Mouse (Mus musculus): ENCODE results near the gene 1700003E16Rik. TPM values are rescaled to one million over a fixed set of nuclear protein-coding genes. Genes with fewer than 3 reads are reported as not detected.
A peak's percentile ranks its signal among the peaks of the same experiment; 100 is the strongest.

Gene 1700003E16Rik
- not detected in 2 replicates for polyA plus RNA-seq (2012; ENCODE audit: insufficient read depth, insufficient read length, low replicate concordance, missing spikeins)

GRCm38 (mm10) chr6:83156259-83156684 lies at the start of gene 1700003E16Rik, which contains the start of gene Wdr54:
TSS of gene 1700003E16Rik (plus strand) at chr6:83156404.
TSS of gene Wdr54 (minus strand) at chr6:83156397.
- H3K4me1 ChIP-seq (ENCODE audit: control insufficient read depth, insufficient read depth, low read length): peaks cover 9% of the 10 kb centered on the region
- peak within 1 kb of the TSS; percentile 50 for H3K4me3 ChIP-seq (ENCODE audit: insufficient read depth, low read depth, low read length)
- TF ChIP-seq POLR2A (IDR thresholded peaks at IDR 0.05; ENCODE audit: insufficient read depth, low read depth, low read length) (no peak; the same call in 1 of the 2 replicates), CTCF (IDR thresholded peaks at IDR 0.05; ENCODE audit: insufficient read depth, low read depth, low read length) (no peak)
- WGBS: under 1% methylated on average over 32 of the region's 32 CpGs
- H3K27ac ChIP-seq (ENCODE audit: insufficient read depth, low read depth, low read length): no peak within 1 kb of the TSS

- WGBS: 35% methylated on average over 13 of the region's 13 CpGs
- Histone ChIP-seq H3K4me3 (ENCODE audit: insufficient read depth, low read depth, low read length) (no peak overlapping the region), H3K27ac (ENCODE audit: insufficient read depth, low read depth, low read length) (no peak overlapping the region), H3K4me1 (ENCODE audit: control insufficient read depth, insufficient read depth, low read length) (peaks cover 18% of the 10 kb centered on the region)
- no peak for TF ChIP-seq CTCF (IDR thresholded peaks at IDR 0.05; ENCODE audit: insufficient read depth, low read depth, low read length)
- TF ChIP-seq POLR2A (IDR thresholded peaks at IDR 0.05; ENCODE audit: insufficient read depth, low read depth, low read length): no peak
These were observed 48.4 kb upstream of the 1700003E16Rik start for GRCm38 (mm10) chr6:83107566-83108400.

GRCm38 (mm10) chr6:83108762-83109668 lies 47.2 kb upstream of the 1700003E16Rik start, which contains the start of gene Mrpl53:
TSS of gene Mrpl53 (plus strand) at chr6:83109040.
- peak within 1 kb of the TSS; percentile 88 for H3K27ac ChIP-seq (ENCODE audit: insufficient read depth, low read depth, low read length)
- H3K4me3 ChIP-seq (ENCODE audit: insufficient read depth, low read depth, low read length): peak within 1 kb of the TSS; percentile 65
- WGBS: under 1% methylated on average over 76 of the region's 76 CpGs
- H3K4me1 ChIP-seq (ENCODE audit: control insufficient read depth, insufficient read depth, low read length): peaks cover 9% of the 10 kb centered on the region
- no peak for TF ChIP-seq CTCF (IDR thresholded peaks at IDR 0.05; ENCODE audit: insufficient read depth, low read depth, low read length)
- peak; percentile 80; the same call in 1 of the 2 replicates for TF ChIP-seq POLR2A (IDR thresholded peaks at IDR 0.05; ENCODE audit: insufficient read depth, low read depth, low read length)

GRCm38 (mm10) chr6:83111510-83112136 lies 44.6 kb upstream of the 1700003E16Rik start:
- TF ChIP-seq CTCF (IDR thresholded peaks at IDR 0.05; ENCODE audit: insufficient read depth, low read depth, low read length) (no peak), POLR2A (IDR thresholded peaks at IDR 0.05; ENCODE audit: insufficient read depth, low read depth, low read length) (no peak)
- Histone ChIP-seq H3K4me1 (ENCODE audit: control insufficient read depth, insufficient read depth, low read length) (peaks cover 15% of the 10 kb centered on the region), H3K4me3 (ENCODE audit: insufficient read depth, low read depth, low read length) (no peak overlapping the region), H3K27ac (ENCODE audit: insufficient read depth, low read depth, low read length) (no peak overlapping the region)
- 83% methylated on average over 4 of the region's 4 CpGs for WGBS

- TF ChIP-seq POLR2A (IDR thresholded peaks at IDR 0.05; ENCODE audit: insufficient read depth, low read depth, low read length): peak; percentile 88
- no peak for TF ChIP-seq CTCF (IDR thresholded peaks at IDR 0.05; ENCODE audit: insufficient read depth, low read depth, low read length)
- peak within 1 kb of the TSS; percentile 78 for H3K4me3 ChIP-seq (ENCODE audit: insufficient read depth, low read depth, low read length)
- H3K27ac ChIP-seq (ENCODE audit: insufficient read depth, low read depth, low read length): no peak within 1 kb of the TSS
- peaks cover 16% of the 10 kb centered on the region for H3K4me1 ChIP-seq (ENCODE audit: control insufficient read depth, insufficient read depth, low read length)
- 1% methylated on average over 57 of the region's 58 CpGs for WGBS
These were observed 41.1 kb upstream of the 1700003E16Rik start, which contains the start of gene Mogs for GRCm38 (mm10) chr6:83115011-83115671. TSS of gene Mogs (plus strand) at chr6:83115496.

GRCm38 (mm10) chr6:83115682-83116372 lies 40.4 kb upstream of the 1700003E16Rik start:
- Histone ChIP-seq H3K4me1 (ENCODE audit: control insufficient read depth, insufficient read depth, low read length) (peaks cover 20% of the 10 kb centered on the region), H3K4me3 (ENCODE audit: insufficient read depth, low read depth, low read length) (peak overlapping the region; percentile 78), H3K27ac (ENCODE audit: insufficient read depth, low read depth, low read length) (no peak overlapping the region)
- TF ChIP-seq CTCF (IDR thresholded peaks at IDR 0.05; ENCODE audit: insufficient read depth, low read depth, low read length) (no peak), POLR2A (IDR thresholded peaks at IDR 0.05; ENCODE audit: insufficient read depth, low read depth, low read length) (no peak)
- WGBS: under 1% methylated on average over 40 of the region's 48 CpGs

GRCm38 (mm10) chr6:83116373-83117164 lies 39.6 kb upstream of the 1700003E16Rik start:
- Histone ChIP-seq H3K27ac (ENCODE audit: insufficient read depth, low read depth, low read length) (no peak overlapping the region), H3K4me3 (ENCODE audit: insufficient read depth, low read depth, low read length) (peak overlapping the region; percentile 78; the same call in 1 of the 2 replicates)
- 79% methylated on average over 11 of the region's 11 CpGs for WGBS

More at GRCm38 (mm10) chr6:83116373-83117164, 39.6 kb upstream of the 1700003E16Rik start:
- TF ChIP-seq CTCF (IDR thresholded peaks at IDR 0.05; ENCODE audit: insufficient read depth, low read depth, low read length): no peak
- TF ChIP-seq POLR2A (IDR thresholded peaks at IDR 0.05; ENCODE audit: insufficient read depth, low read depth, low read length): no peak
- peaks cover 20% of the 10 kb centered on the region for H3K4me1 ChIP-seq (ENCODE audit: control insufficient read depth, insufficient read depth, low read length)

Data from olfactory bulb, adult 2 months (tissue).